Mouse (Mus musculus): ENCODE results near the gene Apba2.

GRCm38 (mm10) chr7:64631131-64631530 is 129.6 kb downstream of the Apba2 start:
- TF ChIP-seq FLI1 (IDR thresholded peaks at IDR 0.05; ENCODE audit: low read length), result no peak
- no peak for TF ChIP-seq GATA1 (IDR thresholded peaks at IDR 0.05; ENCODE audit: borderline replicate concordance, low read length)
